Mouse (Mus musculus) gastrocnemius, adult 2 months (tissue): Measurements from ENCODE around the gene Slc43a1. TPM values are rescaled to one million over a fixed set of nuclear protein-coding genes. Genes with fewer than 3 reads are reported as not detected.
A peak's percentile ranks its signal among the peaks of the same experiment; 100 is the strongest.
"Not testable (repeated sequence)": the region's sequence is repeated elsewhere in the genome, so short reads cannot be mapped to it uniquely, and the experiment has no call there.

ENCODE experiments used
- DNase-seq: peaks from one replicate; pipeline ENCODE4 v3.0.0; 2022
- H3K27ac ChIP-seq: fragments of 200-600 bp; 2 replicates; pipeline ENCODE4 v1.8.1; 2022; ENCODE audit warnings: mild to moderate bottlenecking
- H3K4me3 ChIP-seq: fragments of 200-600 bp; 2 replicates; pipeline ENCODE4 v1.8.1; 2022; ENCODE audit warnings: mild to moderate bottlenecking, moderate library complexity
- CTCF ChIP-seq: fragments of 200-600 bp; IDR thresholded peaks from 2 replicates; pipeline ENCODE4 v1.8.1; 2022; ENCODE audit warnings: antibody characterized with exemption, mild to moderate bottlenecking, moderate library complexity
- intact Hi-C: fragments of 180-260 bp; cut with DNase I; formaldehyde crosslinking; loops from one replicate; pipeline ENCODE4 v1.15.1; 2025
- total RNA-seq, 2 experiments: library from RNA; stranded (reverse); gene quantifications; 2 replicates each; pipeline ENCODE4 v1.2.3; 2021

The Slc43a1 gene
- total RNA-seq, 2 experiments from 2014 or later = 6.3 to 11.6 TPM

GRCm38 (mm10) chr2:84893359-84893758, 54.7 kb downstream of the Slc43a1 start:
- H3K4me3 ChIP-seq = no peak overlapping the region
- DNase-seq = no peak
- no peak overlapping the region for H3K27ac ChIP-seq
- intact Hi-C loops = loop anchor here (5.0 kb wide), 1 partner anchor 436 kb away; no protein-coding TSS in a partner anchor
- TF ChIP-seq CTCF = no peak

DNA sequence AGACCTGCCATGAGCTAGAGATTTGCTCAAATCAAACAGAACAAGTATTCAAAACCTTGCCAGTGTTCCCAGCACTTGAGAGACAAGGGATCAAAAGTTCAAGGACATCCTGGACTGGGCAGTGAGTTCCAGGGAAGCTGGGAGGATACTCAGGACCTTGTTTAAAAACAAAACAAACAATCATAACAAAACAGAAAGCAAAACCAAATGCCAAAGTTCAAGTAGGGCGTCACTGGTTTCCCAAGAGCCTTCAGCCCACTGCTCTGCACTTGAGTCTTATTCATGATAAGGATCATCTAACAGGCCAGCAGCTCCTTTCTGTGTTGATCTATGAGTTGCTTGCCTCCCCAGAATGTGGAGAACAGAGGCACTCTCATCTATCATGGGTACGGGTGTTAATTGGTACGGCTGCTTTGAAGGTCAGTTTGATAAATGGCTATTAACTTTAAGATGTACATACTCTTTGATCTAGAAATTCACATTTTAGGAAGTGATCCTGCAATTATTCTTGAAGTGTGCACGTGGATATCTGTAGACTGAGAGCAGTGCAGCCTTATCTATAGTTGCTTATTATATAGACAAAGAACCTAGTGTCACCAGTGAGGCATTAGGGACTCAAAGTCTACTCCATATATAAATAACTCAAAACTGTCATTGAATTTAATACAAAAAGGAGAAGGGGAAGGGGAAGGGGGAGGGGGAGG, 57.0 kb downstream of the Slc43a1 start:
- 0 out of 2 replicates have a peak overlapping the region, but pooled peaks have one; percentile 9 for H3K4me3 ChIP-seq
- intact Hi-C loops = no loop called here
- H3K27ac ChIP-seq = peak overlapping the region; percentile 78
- DNase-seq = no peak
- TF ChIP-seq CTCF = no peak

GRCm38 (mm10) chr2:84896686-84897085, 58.0 kb downstream of the Slc43a1 start:
- intact Hi-C loops, DNase-seq, H3K4me3 ChIP-seq: not testable (repeated sequence)
- H3K27ac ChIP-seq = peak overlapping the region; percentile 2; the same call in 1 of the 2 replicates

DNA sequence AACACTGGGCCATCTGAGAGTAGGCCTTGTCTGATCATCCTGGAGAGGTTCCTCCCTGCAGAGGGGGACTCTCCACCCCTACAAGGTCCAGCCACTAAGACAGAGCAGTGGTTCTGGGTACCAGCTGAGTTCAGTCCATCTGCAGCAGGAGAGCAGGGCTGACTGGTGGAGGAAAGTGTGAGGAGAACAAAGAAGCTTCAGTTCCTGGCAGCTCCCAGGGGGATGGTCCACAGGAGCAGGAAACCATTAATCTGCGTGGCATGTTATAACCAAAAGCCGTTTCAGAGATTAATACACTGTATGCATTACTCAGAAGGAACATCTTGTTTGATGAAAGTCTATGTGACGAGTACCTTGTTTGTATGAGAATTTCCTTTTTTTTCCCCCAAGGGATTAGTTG, 74.1 kb downstream of the Slc43a1 start:
- TF ChIP-seq CTCF = no peak
- DNase-seq = no peak
- no peak overlapping the region for H3K4me3 ChIP-seq
- intact Hi-C loops = no loop called here
- H3K27ac ChIP-seq = peak overlapping the region; percentile 20; the same call in 1 of the 2 replicates

Other genes starting within 250 kb of the Slc43a1 start
- gene Ctnnd1, start 188.1 kb upstream of the Slc43a1 start, total RNA-seq = 10 to 100 TPM; 25.8 to 35.1 TPM
- not detected for gene Btbd18, start 179.8 kb upstream of the Slc43a1 start, total RNA-seq
- gene Selenoh, start 168.1 kb upstream of the Slc43a1 start, total RNA-seq = 10 to 100 TPM; 10.7 to 16.4 TPM
- gene Gm28635, start 160.8 kb upstream of the Slc43a1 start, total RNA-seq = 1 to 10 TPM; 1.1 to 1.9 TPM
- gene Med19, start 160.4 kb upstream of the Slc43a1 start, total RNA-seq = 1 to 10 TPM; 6.8 to 7.9 TPM
- 10 to 100 TPM; 34.9 to 73.4 TPM for gene Tmx2, start 159.7 kb upstream of the Slc43a1 start, total RNA-seq
- gene Zdhhc5, start 123.7 kb upstream of the Slc43a1 start, total RNA-seq = 10 to 100 TPM; 71.9 to 75.1 TPM
- gene Clp1, start 111.5 kb upstream of the Slc43a1 start, total RNA-seq = 1 to 10 TPM; 4.2 to 5.2 TPM
- gene Ypel4, start 104.8 kb upstream of the Slc43a1 start, total RNA-seq = under 1 TPM; 0.33 to 0.86 TPM
- gene Gm19426, start 95.2 kb upstream of the Slc43a1 start, total RNA-seq = not detected
- gene Serping1, start 63.4 kb upstream of the Slc43a1 start, total RNA-seq = 10 to 100 TPM; 52.3 to 82.6 TPM
- gene Ube2l6, start 40.0 kb upstream of the Slc43a1 start, total RNA-seq = 1 to 10 TPM; 2.0 to 3.8 TPM
- 100 to 1,000 TPM in 1 of 2 experiments, 10 to 100 TPM in 1; 53.0 to 125 TPM for gene Smtnl1, start 16.2 kb upstream of the Slc43a1 start, total RNA-seq
- 10 to 100 TPM; 42.0 to 57.7 TPM for gene Timm10, start 11.9 kb upstream of the Slc43a1 start, total RNA-seq
- gene Rtn4rl2, start 47.9 kb downstream of the Slc43a1 start, total RNA-seq = under 1 TPM; 0.28 to 0.41 TPM
- gene Slc43a3, start 97.7 kb downstream of the Slc43a1 start, total RNA-seq = 10 to 100 TPM; 26.4 to 30.2 TPM
- gene Prg2, start 141.6 kb downstream of the Slc43a1 start, total RNA-seq = not detected
- gene Prg3, start 149.4 kb downstream of the Slc43a1 start, total RNA-seq = not detected
- gene Ssrp1, start 198.4 kb downstream of the Slc43a1 start, total RNA-seq = 10 to 100 TPM; 28.5 to 30.8 TPM
- under 1 TPM; 0.36 to 0.59 TPM for gene P2rx3, start 198.6 kb downstream of the Slc43a1 start, total RNA-seq
- 10 to 100 TPM; 23.3 to 29.7 TPM for gene Tnks1bp1, start 209.2 kb downstream of the Slc43a1 start, total RNA-seq